Mouse (Mus musculus): ENCODE measurements around the gene Foxl1.

Foxl1 gene

DNA sequence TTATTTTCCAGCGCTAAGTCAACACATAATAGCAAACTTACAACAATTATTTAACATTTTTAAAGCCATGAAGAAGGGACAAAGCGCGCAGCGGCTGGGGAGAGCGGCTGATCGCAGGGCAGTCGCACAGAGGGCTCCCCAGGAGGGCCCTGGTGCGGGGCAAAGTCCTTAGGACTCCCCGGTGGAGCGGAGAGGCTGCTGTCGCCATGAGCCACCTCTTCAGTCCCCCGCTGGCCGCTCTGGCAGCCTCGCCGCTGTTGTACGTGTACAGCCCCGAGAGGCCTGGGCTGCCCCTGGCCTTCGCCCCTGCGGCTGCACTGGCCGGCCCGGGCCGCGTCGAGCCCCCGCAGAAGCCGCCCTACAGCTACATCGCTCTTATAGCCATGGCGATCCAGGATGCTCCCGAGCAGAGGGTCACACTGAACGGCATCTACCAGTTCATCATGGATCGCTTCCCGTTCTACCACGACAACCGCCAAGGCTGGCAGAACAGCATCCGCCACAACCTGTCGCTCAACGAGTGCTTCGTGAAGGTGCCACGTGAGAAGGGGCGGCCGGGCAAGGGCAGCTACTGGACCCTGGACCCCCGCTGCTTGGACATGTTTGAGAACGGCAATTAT, at the start of gene Foxl1:
Gene Foxl1, plus strand, starts transcription at position 185 of the 620 bp plus-strand sequence.
- DNase-seq = no peak

DNA sequence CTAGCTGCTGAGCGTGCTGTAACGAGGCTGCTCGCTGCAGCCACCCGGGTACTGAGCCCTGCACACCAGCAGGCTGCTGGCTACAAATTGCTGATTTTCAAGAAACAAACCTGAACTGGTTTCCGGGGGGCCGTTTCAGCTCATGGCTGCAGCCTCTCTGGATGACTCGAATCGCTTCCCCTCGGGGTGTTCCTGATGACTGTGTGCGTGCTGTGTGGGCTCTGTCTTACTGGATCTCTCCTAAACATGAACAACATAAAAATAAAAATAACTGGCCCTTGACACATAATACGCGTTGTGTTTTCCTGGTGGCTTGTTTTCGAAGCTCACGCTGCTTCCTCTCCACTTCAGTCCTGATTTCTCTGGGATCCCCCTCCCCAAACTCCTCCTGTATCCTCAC, 49.0 kb upstream of the Foxl1 start:
- DNase-seq = no peak

DNA sequence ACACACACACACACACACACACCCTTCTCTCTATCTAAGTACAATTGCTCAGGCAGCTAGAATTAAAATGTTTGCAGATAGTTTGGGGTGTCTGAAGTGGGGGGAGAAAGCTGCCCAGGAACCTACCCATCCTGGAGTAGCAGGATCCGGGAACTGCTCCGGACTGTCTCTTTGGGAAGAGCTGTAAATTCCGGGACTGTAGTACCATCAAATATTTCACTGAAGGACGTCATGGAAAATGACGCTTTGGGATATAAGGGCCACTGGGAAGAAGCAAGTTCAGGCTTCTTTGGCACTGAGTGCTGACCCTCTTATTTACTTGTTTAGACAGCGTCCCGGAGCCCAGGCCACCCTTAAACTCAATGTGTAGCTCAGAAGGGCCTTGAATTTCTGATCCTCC, 48.5 kb upstream of the Foxl1 start:
- DNase-seq = no peak

DNA sequence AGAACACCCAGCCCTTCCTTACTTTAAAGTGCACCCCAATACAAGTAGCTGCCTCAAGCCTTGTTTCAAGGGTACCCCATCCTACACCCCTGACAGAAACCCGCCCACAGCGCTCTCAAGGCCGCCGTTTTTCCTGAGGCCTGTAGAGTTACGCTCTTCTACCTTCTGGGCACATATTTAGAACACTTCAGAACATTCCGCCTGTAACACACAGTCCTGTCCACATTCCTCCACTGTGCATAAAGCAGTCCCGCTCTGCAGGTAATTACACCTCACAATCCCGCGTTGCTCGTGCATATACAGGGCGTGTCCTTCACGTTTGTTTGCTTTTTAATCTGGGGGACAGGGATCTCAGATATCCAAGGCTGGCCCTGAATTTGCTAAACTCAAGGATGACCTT, 47.8 kb upstream of the Foxl1 start:
- DNase-seq = no peak

DNA sequence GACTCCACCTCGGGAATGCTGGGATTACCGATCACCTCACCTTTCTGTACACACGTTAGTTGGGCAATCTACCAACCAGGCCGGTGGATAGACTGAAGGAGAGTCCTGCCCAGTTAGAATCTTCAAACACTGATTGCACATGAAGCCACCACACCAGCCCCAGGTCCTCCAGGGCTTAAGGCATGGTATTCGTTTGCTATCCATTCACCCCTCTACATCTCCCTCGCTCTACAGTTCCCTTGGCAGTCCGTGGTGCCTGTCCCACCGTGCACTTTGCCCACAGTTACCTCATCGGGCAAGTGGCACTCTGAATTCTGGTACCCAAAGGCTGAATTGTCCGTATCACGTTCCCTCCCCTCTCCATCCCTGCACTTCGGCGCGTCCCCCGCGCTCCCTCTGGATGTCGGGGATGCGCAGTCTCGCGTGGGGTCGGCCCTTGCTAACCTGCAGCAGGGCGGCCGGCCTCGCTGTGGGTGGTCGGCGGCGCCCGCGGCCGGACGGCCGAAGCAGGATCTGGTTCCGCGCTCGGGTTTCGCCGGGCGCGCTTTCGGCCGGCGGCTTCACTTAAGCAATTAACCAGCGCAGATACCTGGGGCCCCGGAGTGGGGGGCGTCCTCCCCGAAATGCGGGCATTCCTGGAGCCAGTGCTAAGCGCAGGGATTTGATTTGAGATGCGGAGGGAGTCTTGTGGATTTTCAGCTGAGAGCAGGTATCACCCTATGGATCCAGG, 47.2 kb upstream of the Foxl1 start:
- no peak for DNase-seq

DNA sequence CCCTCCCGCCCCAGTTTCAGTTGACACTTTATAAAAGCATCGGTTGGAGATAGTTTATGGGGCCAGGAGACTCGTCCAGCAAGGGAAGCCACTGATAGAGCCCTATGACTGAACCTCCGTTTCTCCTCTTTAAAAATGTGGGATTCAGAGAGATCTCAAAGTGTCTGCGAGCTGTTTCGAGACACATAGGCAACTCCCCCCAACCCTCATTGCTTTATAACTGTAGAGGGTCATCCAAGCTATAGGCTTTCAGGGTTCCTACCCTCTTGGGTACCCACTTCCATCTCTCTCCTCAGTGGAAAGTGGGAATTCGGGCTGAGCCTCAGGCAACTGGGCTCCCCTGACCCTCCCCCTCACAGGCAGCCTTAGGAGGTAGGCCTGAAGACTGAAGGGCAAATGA, 46.3 kb upstream of the Foxl1 start:
- DNase-seq = no peak

DNA sequence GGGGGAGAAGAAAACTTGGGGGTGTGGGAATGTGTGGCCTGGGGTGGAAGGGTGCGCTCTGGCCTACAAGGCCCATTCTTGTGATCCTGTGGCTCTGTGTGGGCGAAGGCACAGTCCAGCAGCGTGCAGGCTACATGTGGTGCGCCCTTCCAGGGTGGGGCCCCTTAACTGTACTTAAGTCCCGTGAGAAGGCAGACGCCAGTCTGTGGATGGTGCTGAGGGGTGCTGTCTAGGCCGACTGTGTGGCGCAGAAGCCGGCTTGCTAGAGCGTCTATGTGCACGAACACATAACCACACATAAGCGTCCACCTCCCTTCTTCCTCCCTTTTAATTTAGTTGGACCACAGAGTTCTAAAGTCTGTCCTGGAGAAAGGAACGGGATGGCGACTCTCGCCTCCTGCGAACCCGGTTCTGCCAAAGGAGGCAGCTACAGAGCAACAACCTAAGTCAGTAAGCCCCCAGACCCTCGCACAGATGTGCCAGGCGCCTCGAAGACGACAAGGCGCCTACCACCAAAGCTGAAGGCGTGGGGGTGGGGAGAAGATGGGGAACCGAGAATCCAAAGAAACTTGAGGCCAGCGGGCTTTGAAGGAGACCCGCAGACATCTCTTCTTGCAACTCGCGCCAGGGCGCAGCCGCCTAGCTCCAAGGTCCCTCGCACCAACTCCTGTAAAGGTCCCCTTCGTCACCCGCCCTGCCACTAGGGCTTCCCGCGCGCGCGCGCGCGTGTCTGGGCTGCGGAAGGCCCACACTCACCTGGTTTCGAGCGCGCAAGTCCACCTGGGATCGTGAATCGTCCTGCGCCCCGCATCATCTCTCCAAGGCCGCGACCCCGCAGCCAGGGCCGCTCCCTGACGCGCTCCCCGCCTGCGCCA, 45.3 kb upstream of the Foxl1 start:
- DNase-seq = no peak

DNA sequence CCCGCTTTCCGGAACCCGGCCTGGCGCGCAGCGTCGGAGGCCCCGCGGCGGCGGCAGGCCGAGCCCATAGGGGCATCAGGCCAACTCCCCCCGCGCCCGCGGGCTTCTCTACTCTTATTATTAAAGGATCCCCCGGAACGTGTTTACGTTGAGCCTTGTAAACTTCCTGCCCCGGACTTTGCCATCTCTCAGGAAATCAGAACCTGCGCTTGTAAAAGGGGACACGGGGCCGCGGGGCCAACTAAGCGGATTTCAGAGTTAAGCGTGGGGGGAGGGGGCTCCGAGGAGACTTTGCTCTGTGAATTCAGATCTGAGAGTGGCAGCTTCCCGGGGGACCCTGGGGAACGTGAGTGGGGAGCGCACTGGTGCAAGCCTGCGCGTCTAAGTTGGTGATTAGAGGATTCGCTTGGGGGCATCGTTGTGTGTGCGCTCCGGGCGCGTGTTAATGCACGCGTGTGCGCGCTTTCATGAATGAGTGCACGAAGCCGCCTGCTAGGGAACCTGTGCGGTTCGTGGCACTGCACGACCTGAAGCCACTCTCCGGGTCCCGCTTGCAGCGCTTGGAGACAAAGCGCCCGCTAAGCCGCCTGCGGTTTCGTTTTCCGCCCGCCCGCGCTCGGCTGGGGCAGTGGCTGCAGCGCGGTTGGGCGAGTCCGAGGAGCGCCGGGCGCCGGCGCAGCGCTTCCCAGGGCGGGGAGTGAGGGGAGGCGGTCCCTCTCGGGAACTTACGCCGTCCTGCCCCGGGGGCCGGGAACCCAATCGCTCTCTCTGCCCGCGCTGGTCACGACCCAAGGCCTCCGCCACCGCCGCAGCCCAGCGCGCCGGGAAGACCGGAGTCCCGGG, 44.4 kb upstream of the Foxl1 start:
- DNase-seq = peak; percentile 41

DNA sequence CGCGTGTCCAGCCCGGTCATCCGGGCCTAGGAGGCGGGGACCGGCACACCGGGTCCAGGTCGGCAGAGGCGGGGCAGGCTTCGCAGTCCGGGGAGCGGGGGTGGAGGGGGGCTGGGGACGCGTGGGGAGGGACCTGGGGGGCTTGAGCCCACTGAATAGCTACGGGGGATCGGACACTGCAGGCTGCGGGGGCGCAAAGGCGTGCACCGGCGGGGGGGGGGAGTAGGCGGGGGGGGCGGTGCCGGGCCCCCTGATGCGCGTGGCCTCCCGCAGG, 43.9 kb upstream of the Foxl1 start:
- no peak for DNase-seq

DNA sequence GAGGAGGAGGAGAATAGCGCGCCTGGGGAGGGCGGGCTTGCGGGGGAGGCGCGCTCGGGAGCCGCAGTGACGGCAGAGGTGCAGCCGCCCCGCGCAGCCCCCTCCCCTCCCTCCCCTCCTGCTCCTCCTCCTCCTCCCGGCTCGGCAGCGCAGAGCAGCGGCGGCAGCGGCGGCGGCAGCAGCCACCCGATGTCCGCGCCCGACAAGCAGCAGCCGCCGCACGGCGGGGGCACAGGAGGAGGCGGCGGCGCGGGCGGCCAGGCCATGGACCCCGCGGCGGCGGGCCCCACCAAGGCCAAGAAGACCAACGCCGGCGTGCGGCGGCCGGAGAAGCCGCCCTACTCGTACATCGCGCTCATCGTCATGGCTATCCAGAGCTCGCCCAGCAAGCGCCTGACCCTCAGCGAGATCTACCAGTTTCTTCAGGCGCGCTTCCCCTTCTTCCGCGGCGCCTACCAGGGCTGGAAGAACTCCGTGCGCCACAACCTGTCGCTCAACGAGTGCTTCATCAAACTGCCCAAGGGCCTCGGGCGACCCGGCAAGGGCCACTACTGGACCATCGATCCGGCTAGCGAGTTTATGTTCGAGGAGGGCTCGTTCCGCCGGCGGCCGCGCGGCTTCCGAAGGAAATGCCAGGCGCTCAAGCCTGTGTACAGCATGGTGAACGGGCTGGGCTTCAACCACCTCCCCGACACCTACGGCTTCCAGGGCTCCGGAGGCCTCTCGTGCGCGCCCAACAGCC, 43.4 kb upstream of the Foxl1 start, which contains the start of gene Foxf1:
Gene Foxf1, plus strand, starts transcription at position 177 of the 742 bp plus-strand sequence.
- DNase-seq = no peak

DNA sequence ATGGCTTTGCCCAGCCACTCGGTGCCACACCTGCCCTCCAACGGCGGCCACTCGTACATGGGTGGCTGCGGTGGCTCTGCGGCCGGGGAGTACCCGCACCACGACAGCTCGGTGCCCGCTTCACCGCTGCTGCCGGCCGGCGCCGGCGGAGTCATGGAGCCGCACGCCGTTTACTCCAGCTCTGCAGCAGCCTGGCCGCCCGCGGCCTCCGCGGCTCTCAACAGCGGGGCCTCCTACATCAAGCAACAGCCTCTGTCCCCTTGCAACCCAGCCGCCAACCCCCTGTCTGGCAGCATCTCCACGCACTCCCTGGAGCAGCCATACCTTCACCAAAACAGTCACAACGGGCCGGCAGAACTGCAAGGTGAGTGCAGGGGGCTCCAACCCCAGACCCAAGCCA, 42.7 kb upstream of the Foxl1 start:
- no peak for DNase-seq

DNA sequence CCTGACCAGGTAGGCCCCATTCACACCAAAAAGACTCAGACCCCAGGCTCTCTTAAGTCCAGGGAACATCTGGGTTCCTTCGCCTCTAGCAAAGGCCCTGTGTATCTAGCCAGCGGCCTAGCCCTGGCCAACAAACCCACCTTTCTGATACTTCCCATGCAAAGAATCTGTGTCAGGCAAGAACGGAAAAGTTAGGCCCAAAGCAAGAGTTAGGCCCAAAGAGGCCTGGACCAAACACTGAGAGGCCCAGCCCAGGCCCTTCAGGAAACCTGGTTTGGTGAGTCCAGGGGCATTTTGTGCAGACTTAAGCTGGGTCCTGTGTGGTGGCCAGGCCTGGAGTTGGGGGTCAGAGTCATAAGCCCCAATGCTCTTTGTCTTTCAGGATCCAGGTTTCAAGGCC, 42.2 kb upstream of the Foxl1 start:
- no peak for DNase-seq

DNA sequence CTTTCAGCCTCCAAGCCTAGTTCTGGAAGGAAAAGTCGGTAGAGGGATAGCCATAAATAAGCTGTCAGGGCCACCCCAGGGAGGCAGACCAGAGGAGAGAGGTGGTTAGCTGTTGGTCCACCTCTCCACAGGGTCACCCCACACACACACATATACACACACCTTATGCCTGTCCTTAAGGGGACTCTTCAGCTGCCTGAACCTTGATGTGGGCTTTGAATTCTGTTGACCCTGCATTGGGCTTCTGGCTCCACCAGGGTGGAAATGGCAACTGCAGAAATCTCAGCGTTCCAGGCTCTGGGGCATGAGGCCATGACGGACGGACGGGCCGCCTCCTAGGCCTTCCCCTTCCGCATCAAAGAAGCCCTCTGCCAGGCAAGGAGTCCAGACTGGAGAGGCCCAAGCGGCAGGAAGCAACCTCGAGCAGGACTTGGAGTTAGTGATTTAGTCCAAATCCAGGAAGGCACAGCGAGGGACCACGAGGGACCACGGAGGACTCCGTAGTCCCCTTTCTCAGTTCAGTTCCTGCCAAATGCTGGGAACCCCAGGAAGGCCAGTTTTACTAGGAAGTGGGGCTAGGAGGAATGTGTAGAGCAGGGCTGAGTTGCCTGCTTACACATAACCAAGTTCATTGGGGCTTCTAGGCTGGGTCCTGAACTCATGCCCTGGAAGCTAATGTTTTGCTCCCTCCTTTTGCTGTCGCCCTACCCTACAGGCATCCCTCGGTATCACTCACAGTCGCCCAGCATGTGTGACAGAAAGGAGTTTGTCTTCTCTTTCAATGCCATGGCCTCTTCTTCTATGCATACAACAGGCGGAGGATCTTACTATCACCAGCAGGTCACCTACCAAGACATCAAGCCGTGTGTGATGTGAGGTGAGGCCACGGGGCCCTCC, 41.5 kb upstream of the Foxl1 start:
- no peak for DNase-seq

DNA sequence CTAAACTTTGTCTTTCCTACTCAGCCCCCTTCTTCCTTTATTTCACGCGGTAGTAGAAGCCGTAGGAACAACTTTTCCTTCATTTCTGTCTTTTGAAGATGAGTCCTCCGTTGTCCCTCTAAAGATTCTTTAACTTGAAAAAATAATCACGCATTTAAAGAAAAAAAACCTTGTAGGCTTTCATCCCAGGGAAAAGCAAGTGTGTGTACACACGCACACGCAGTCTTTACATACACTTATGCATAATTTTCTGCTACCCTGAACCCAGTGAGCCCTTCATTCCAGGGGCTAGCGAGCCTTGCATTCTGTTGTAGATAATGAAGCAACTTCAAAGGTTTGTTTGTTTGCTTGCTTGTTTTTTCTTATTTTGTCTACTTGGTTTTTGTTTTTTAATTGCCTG, 39.5 kb upstream of the Foxl1 start:
- no peak for DNase-seq

DNA sequence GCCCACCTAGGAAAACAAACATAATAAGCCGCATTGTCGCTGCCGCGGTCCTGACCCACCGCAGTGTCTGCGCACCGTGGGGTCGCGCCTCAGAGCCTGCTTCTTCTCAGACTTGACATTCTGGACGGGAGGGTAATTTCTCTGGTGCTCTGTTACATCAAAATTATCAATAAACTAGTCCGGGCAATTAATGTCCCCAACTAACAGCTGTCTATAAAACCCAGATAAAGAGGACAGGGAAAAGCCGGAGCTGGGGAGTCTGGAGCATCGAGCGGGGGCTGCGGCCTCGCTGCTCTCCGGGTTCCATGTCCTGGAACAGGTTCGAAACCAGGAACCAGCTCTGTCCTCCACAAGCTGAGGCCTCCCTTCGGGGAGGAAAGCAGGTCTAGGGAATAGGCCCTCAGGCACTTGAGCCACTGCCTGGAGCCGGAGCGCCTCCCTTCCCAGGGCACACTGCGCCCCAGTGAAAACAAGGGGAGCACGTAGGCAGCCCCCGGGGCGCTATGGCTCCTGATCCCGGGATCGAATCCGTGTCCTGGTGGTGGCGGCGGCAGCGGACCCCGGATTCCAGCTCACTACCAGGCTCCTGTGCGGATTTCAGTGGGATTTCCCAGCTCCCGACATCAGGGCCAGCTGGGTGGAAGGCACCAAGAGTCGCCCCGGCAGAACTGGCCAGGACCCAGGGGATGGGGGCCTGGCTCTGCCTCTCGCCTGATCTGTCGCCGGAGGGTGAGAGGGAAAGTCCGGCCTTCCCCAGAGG, 38.7 kb upstream of the Foxl1 start:
- DNase-seq = no peak

DNA sequence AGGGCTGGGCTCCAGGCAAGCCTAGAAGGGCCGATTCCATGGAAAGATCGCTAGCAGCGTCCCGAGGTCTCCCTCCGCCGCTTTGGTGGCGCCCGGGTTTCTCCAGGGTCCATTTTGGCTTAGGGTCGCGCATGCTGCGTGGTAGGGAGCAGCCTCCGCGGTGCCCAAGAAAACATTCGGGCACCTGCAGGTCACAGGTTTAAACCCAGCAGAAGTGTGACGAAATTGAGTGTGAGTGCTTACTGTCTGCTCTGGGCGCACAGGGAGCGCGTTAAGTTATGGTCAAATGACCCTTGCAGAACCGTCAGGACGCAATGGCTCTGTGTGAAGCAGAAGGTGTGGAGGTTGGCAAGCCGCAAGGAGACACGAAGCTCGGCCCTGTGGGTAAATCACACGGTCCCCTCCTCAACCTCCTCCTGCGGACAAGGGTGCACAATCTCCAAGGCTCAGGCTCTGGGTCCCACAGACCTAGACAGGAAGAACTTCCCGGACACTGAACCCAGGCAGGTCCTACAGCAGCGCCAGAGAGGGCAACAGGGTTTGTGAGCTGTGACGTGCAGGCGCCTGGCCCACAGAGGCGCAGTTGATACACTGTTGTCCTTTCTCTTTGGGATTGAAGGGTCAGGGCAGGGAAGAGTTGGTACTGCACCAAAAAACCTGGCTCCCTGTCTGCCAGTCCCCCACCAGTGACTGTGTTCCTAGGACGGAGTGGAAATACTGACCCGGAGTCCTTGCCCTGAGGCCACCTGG, 37.9 kb upstream of the Foxl1 start:
- no peak for DNase-seq

DNA sequence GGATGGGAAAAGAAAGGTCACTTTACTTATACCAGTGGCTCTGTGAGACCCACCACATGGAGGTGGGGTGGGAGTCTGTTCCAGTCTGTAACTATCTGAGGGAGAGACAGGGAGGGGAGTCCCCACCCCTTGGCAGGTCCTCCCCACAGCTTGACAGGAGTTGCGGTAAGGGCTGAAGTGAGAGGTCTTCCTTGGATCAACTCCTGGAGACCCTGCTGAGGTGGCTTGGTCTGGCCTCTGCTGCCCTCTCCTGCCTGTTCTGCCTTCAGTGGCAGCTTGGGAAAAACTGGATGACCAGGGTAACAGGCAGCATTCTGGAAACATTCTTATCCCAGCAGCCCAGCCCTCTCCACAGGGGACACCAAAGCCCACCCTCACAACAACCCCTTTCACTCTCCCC, 37.0 kb upstream of the Foxl1 start:
- no peak for DNase-seq

DNA sequence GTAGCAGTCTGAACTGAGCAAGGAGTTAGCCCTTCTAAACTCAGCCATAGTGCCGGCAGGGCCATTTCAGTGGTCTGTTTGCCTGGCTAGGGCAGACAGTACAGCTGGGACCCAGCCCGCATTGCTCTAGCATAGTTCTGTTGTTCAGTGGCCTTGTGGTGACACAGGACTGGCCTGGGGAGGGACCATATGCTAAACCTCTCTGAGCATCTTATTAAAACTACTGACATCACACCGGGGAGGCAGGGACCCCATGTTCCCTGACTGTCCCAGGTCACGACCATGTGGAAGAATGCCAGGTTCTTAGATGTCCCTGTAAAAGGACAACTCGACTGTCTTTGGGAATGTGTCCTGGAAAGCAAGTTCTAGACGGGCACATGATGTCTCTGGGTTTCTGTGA, 35.6 kb upstream of the Foxl1 start:
- DNase-seq = no peak

DNA sequence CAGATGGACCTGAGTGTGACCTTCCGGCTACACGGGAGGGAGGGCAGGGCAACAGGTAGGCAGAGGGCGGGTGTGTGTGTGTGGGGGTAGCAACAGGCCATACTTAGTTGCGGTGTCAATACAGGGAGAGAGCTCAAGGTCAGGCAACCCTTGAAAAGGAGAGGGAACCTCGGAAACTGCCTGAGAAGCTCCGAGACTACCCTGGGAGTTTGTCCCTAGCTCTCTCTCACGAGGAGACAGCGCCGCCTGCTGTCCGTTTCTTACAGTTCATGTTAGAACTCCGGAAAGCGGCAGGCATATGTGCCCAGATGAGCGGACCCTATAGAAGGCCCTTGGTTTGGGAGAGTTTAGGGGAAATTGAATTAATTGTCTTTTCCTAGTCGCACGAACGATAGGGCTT, 35.1 kb upstream of the Foxl1 start:
- peak; percentile 94 for DNase-seq

DNA sequence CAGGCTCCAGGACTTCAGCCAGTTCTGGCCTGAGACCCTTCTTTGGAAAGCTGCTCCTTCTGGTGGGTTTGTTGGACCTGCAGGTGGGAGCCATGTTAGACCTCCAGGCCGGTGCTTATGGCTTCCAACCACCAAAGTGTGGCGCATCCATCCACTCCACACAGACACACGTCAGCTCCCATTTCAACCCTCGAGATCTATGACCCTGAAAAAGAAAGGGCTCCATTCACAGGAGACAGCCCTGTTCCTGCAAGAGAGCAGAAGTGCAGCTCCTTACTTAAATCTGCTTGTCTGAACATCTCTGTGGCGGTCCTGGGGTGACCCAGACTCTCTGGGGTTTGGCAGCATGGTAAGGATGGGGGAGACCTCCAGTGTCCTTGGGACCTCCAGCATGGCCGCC, 34.2 kb upstream of the Foxl1 start:
- DNase-seq = no peak
